Mouse (Mus musculus): Measurements from ENCODE around the gene Sgf29. TPM values are rescaled to one million over a fixed set of nuclear protein-coding genes. Genes with fewer than 3 reads are reported as not detected.
A peak's percentile ranks its signal among the peaks of the same experiment; 100 is the strongest.

Sgf29 gene
- polyA plus RNA-seq, 1 experiment from 2014 or later = 17.0 TPM

DNA sequence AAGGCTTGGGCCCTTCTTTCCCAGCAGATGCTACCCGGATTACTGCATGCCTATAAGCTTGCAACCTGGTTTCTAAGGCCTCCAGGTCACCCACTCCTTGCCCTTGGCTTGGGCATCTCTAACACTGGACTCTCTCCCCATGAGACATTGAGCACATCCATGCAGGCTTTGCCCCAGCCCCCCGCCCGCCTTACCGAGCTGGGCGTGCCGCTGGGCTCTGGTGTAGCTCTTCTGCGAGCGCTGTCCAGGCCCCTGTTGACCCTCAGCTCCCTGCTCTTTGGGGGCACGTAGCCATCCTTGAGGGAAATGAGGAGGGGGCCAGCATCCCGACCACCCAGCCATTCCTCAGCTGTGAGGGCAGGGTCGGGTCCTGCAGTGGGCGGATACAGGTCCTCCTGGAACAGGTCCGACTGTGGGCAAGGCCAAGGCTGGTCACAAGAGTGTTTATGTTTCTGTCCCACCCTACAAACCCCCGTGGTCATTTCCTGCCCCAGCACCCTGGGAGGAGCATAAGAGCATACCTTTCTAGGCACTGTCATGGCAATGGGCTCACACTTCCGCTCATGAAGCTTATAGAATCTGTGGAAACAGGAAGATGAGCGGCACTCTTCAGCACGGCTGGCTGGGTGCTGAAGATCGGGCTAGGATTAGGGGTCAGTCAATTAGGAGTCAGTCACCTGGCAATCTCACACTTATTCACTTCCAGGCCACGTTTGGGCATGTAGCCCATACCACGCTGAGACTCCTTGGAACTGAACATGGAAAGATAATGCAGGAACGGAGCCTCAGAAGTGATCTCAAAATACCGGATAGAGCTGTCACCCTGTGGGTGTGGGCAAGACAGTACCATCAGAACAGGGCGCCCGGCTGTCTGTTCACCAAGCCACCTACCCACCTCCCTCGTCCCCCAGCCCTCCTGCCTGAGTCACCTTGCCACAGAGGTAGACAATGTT lies 51.2 kb downstream of the Sgf29 start:
- Histone ChIP-seq H3K36me3 (ENCODE audit: inconsistent target) (peaks cover 23% of the 10 kb centered on the region), H3K4me3 (ENCODE audit: inconsistent target) (no peak overlapping the region; the same call in 1 of the 2 replicates), H3K79me2 (ENCODE audit: inconsistent target) (peaks cover 82% of the 10 kb centered on the region), H3K27ac (peak overlapping the region; percentile 98)
- 84% methylated on average over 21 of the region's 25 CpGs for WGBS (ENCODE audit: missing documents)

DNA sequence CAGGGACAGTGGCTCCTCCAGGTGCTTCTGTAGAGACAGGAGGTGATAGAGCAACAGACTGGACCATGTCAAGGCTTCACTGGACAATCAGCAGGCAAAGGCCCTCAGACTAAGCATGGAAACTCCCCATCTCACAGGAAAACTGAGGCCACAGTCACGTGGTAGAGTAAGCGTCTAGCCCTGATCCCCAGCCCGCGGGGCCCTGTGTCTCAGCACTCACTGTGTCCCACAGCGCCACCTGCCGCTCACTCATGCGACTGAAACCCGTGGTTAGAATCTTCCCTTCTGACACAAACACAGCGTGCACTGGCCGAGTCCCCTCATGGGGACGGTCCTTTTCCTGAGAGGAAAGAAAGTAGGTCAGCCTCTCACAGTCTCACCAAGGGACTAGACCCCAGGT lies 52.0 kb downstream of the Sgf29 start:
- peak overlapping the region; percentile 93; the same call in 1 of the 2 replicates for H3K4me3 ChIP-seq (ENCODE audit: inconsistent target)
- peaks cover 79% of the 10 kb centered on the region for H3K79me2 ChIP-seq (ENCODE audit: inconsistent target)
- peak overlapping the region; percentile 98 for H3K27ac ChIP-seq
- WGBS (ENCODE audit: missing documents) = under 1% methylated on average over 11 of the region's 11 CpGs
- peaks cover 23% of the 10 kb centered on the region for H3K36me3 ChIP-seq (ENCODE audit: inconsistent target)

DNA sequence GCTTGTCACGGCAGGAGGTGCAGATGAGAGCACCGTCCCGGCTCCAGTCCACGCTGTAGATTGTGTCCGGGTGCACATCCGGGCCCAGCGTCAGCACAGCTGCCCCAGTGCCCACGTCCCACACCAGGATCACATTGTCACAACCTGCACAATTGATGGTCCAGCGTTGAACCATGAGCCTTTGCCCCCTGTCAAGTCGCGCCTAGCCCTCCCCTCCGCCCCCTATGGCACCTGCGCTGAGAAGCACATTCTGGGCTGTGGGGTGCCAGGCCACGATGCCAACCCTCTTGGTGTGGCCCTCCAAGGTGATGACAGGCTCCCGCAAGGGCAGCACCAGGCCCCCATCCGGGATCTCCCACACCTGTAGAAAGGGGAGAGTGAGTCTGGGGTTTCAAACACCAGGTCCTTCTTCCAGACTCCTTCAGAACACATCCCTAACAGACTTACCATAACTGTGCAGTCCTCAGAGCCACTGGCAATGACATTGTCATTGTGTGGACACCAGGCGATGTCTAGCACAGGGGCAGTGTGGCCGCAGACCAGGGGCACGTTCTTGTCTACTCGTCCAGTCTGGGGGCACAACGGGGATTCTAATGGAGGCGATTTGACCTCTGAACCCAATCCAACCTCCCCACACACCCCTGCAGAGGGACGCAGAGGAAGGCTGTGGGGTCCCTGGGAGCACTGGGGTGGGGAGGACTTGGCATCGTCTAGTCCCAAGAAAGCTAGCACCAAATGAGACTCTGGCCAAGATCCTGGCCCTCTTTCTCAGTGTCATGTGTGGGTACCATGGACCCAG lies 52.6 kb downstream of the Sgf29 start:
- peaks cover 23% of the 10 kb centered on the region for H3K36me3 ChIP-seq (ENCODE audit: inconsistent target)
- peaks cover 72% of the 10 kb centered on the region for H3K79me2 ChIP-seq (ENCODE audit: inconsistent target)
- WGBS (ENCODE audit: missing documents) = 42% methylated on average over 23 of the region's 24 CpGs
- H3K4me3 ChIP-seq (ENCODE audit: inconsistent target) = peak overlapping the region; percentile 93
- peak overlapping the region; percentile 98 for H3K27ac ChIP-seq

DNA sequence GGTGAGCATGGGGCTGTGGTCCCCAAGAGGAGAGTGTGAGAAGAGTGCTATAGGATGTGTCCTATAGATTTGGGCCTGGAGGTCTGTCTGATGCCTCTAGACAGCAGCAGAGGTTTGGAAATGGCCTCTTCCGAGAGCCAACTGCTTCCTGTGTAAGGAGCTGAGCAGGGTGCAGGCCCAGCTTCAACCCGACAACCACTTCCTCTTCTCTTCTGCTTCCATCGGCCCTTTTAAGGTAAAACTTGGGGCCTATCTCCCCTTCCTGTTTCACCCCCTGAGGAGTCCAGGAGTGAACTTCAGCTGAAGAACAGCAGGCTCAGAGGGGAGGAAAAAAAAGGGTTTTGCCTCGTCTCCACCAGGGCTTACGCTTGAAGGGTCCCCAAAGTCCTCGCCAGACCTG lies 53.2 kb downstream of the Sgf29 start:
- H3K36me3 ChIP-seq (ENCODE audit: inconsistent target) = peaks cover 23% of the 10 kb centered on the region
- peak overlapping the region; percentile 93 for H3K4me3 ChIP-seq (ENCODE audit: inconsistent target)
- 2% methylated on average over 6 of the region's 6 CpGs for WGBS (ENCODE audit: missing documents)
- peak overlapping the region; percentile 98 for H3K27ac ChIP-seq
- H3K79me2 ChIP-seq (ENCODE audit: inconsistent target) = peaks cover 69% of the 10 kb centered on the region

DNA sequence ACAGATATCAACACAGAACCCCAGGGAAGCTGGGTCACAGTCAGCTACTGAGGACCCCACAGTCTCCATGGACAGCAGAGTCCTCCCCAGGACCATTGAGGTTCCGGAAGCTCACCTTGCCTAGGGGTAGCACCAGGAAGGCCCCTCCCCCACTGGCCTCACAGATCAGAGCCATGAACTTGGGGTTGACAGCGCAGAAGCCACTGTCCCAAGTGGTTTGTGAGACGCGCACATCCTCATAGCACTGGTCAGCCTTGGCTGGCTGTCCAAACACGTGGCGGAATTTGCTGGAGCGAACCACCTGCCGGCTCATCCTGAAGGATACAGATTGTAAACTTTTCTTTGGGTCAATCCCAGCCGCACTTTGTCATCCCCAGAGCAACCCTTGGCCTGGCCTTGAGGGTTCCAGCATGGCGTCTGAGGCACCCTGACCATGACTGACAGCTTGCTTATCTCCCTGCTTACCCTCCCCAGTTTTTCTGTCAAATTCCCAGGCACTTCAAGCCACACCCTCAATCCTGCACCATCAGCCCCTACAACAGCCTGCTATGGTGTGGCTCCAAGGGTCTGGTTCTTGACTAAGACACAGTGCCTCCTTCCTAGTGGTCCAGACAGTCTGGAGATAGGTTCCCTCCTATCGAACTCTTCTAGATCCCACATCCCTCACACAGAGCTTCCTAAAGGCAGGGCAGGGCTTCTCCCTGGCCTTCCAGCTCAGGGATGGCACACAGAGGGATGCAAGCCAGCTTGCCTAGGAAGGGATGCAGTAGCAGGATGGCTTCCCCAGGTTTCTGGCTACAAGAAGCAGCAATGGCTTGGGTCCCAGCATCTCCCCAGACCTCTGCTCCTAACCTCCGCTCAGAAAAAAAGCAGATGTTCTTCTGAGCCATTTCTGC lies 54.0 kb downstream of the Sgf29 start:
- Histone ChIP-seq H3K4me3 (ENCODE audit: inconsistent target) (peak overlapping the region; percentile 93), H3K79me2 (ENCODE audit: inconsistent target) (peaks cover 64% of the 10 kb centered on the region), H3K36me3 (ENCODE audit: inconsistent target) (peaks cover 23% of the 10 kb centered on the region), H3K27ac (peak overlapping the region; percentile 98)
- 13% methylated on average over 12 of the region's 12 CpGs for WGBS (ENCODE audit: missing documents)

DNA sequence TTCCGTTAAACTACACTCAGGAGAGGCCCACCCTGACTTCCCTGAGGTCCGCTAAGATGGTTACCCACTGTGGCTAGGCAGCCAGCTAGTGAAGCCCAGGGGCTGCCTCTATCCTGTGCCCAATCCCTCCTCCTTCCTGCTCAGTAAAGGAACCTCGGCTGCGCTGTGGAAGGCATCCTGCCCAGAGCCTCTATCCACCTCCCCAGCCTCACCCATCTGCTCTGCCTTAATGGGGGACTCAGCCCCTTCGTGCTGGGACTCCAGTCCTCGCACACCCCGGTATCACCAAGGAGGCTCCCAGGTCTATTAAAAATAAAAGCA lies 54.6 kb downstream of the Sgf29 start:
- peak overlapping the region; percentile 93 for H3K4me3 ChIP-seq (ENCODE audit: inconsistent target)
- H3K36me3 ChIP-seq (ENCODE audit: inconsistent target) = peaks cover 23% of the 10 kb centered on the region
- peak overlapping the region; percentile 98 for H3K27ac ChIP-seq
- peaks cover 59% of the 10 kb centered on the region for H3K79me2 ChIP-seq (ENCODE audit: inconsistent target)
- 2% methylated on average over 7 of the region's 7 CpGs for WGBS (ENCODE audit: missing documents)

DNA sequence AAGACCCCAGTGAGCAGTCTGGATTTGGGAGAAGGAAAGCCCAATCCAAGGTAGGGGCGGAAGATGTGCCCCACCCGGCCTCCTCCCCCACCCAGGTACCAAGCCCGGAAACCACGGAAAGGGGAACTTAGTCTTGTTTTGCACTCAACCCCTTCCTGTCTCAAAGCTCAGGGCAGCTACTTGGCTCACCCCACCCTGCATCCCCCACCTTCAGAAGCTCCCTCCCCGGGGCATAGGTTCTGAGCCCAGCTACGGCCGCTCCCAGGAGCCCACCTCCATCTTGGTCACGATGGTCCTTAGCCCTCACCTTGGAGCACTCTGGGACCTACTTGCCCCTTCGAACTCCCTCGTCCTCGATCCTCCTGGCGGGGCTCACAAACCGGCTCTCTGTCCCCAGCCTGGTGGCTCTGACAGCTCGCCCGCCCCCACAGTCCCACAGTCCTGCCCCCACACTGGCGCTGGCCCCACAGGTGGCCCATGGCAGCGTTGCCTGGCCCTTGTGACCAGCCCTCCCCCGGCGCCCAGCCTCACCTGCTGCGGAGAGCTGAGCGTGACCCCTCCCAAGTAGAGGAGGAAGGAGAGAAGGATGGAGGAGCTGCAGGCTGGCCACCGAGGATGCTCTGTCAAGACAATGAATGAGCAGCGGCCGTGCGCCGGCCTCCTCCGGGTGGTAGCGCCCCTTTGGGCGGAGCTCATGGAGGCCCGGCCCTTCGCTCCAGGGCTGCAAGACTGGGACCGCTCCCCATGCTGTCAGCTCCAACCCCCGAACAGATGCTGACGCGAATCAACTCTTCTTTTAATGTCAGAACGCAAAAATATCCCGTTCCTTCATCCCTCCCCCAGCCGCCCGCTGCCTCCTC lies 55.2 kb downstream of the Sgf29 start:
- H3K36me3 ChIP-seq (ENCODE audit: inconsistent target) = peaks cover 16% of the 10 kb centered on the region
- peak overlapping the region; percentile 98 for H3K27ac ChIP-seq
- peak overlapping the region; percentile 93 for H3K4me3 ChIP-seq (ENCODE audit: inconsistent target)
- peaks cover 52% of the 10 kb centered on the region for H3K79me2 ChIP-seq (ENCODE audit: inconsistent target)
- WGBS (ENCODE audit: missing documents) = under 1% methylated on average over 38 of the region's 39 CpGs

DNA sequence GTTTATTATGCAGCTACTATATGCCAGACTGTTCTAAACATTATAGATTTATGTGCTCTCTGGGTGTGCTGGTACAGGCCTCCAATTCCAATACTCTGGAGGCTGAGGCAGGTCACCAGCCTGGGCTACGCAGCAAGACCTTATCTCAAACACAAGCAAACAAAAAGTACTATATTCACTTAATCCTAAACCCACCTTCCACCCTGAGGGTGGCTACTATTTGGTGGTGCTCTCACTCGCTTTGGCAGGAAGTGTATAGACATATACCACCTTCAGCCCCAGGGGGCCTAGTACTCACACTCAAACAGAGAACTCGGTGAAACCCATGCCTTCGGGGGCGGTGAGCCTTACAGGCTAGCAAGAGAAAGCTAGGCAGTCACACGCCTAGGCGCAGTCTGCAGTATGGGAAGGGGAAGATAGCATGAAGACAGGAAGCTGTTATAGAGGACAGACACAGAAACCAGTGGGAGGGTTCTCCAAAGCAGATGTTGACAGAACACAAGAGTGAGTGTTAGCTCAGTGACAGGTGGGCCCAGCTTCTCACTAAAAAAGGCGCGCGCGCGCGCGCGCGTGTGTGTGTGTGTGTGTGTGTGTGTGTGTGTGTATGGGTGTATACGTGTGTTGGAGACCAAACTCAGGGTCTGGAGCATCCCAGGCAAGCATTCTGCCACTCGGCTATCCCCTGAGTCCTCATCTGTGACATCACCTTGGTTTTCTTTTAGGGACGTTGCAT lies 58.5 kb downstream of the Sgf29 start, which contains the start of gene Coro1a:
Gene Coro1a, minus strand, starts transcription at position 346 of the 733 bp plus-strand sequence.
- H3K4me3 ChIP-seq (ENCODE audit: inconsistent target) = no peak within 1 kb of the TSS
- H3K79me2 ChIP-seq (ENCODE audit: inconsistent target) = peaks cover 20% of the 10 kb centered on the region
- H3K27ac ChIP-seq = 0 out of 2 replicates have a peak within 1 kb of the TSS, but pooled peaks have one; percentile 8
- no peaks in the 10 kb centered on the region for H3K36me3 ChIP-seq (ENCODE audit: inconsistent target)
- WGBS (ENCODE audit: missing documents) = 70% methylated on average over 12 of the region's 19 CpGs

DNA sequence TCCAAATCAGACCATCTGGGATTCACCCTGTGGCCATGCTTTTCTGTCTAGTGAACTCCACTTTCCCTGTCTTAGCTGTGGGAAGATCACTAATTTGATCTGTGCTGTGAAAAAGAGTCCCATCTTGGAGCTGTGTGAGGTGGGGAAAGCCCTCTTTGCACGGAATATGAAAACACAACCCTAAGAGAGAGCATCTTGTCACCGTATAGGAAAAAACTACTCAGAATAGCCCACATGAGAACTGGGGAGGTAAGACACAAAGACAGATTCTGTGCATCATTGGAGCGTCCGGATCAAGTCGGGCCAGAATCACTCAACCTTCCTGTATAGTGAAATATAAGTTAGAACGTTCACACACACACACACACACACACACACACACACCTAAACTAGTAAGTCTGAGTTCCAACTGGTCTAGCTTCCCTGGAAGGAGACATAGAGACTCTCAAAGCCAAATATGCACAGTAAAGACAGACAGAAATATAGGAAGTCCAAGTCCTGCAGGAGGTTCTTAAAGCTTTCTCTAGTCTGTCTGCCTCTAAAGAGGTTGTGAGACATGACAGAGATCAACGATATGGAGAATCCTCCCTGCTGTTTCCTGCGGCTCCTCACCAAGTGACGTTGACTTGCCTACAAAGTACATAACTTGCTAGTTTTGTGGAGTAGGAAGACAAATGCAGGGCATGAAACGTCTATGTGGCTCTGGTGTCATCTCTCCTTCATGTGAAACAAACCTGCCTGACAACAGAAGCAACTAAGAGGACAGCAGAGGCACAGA lies 59.3 kb downstream of the Sgf29 start:
- no peak overlapping the region for H3K4me3 ChIP-seq (ENCODE audit: inconsistent target)
- H3K27ac ChIP-seq = no peak overlapping the region
- WGBS (ENCODE audit: missing documents) = 93% methylated on average over 10 of the region's 10 CpGs
- no peaks in the 10 kb centered on the region for H3K36me3 ChIP-seq (ENCODE audit: inconsistent target)
- peaks cover 12% of the 10 kb centered on the region for H3K79me2 ChIP-seq (ENCODE audit: inconsistent target)

DNA sequence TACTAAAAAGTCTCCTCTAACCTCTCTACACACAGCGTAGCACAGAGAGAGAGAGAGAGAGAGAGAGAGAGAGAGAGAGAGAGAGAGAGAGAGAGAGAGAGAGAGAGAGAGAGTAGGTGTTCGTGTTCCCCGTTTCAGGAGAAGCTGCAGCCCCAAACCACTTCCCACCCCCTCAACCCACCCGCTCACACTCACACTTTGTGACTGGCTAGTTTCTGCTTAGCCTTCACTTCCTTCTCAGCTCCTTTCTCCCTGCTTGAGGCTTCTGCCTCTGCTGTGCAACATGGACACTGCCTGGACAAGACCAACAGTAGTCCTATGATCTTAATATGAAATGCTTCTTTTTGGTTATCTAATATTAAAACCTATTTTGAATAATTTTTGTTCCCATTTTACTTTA lies 61.2 kb downstream of the Sgf29 start:
- Histone ChIP-seq H3K4me3 (ENCODE audit: inconsistent target) (no peak overlapping the region), H3K36me3 (ENCODE audit: inconsistent target) (no peaks in the 10 kb centered on the region), H3K79me2 (ENCODE audit: inconsistent target) (no peaks in the 10 kb centered on the region), H3K27ac (no peak overlapping the region)
- 39% methylated on average over 4 of the region's 4 CpGs for WGBS (ENCODE audit: missing documents)

DNA sequence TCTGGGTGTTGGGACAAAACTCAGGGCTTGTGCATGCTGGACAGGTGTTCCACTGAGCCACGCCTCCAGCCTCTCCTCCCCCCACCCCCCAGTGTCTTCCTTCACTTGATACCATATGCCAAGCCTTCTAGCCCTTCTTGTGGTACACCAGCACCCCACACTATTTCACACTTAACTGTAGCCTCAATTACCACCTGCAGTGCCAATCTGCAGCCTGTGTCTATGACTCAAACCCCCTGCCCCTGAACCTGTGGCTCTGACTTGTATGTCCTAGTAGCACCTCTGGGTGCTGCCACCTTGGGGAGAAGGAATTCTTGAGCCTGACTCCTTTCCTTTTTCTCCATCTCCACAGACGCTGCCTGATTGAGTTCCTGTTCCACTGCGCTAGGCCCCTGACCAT lies 62.8 kb downstream of the Sgf29 start:
- no peak overlapping the region for H3K4me3 ChIP-seq (ENCODE audit: inconsistent target)
- 86% methylated on average over 3 of the region's 3 CpGs for WGBS (ENCODE audit: missing documents)
- H3K79me2 ChIP-seq (ENCODE audit: inconsistent target) = no peaks in the 10 kb centered on the region
- H3K27ac ChIP-seq = no peak overlapping the region
- no peaks in the 10 kb centered on the region for H3K36me3 ChIP-seq (ENCODE audit: inconsistent target)

DNA sequence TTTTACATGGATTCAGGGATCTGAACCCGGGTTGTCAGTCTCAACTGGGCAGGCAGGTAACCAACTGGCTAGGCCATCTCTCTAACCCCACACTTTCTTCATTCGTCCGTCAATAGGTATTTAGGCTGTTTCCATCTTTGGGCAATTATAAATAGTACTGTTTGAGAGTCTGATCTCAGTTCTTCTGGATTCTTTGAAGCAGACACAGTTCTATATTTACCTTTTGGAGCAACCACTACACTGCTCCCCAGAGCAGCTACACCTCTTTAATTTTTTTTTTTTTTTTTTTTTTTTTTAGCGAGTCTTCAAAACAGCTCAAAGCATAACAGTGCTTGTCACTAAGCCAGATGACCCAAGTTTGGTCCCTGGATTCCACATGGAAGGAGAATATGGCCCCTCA lies 66.6 kb downstream of the Sgf29 start:
- H3K36me3 ChIP-seq (ENCODE audit: inconsistent target) = no peaks in the 10 kb centered on the region
- H3K4me3 ChIP-seq (ENCODE audit: inconsistent target) = no peak overlapping the region
- WGBS (ENCODE audit: missing documents) = 98% methylated on average over 3 of the region's 4 CpGs
- no peaks in the 10 kb centered on the region for H3K79me2 ChIP-seq (ENCODE audit: inconsistent target)
- H3K27ac ChIP-seq = no peak overlapping the region

Measured in macrophage (primary cell).